Mouse (Mus musculus) urinary bladder, postnatal 4 days (tissue): Measurements from ENCODE around the gene Csn3.

Experiments
- DNase-seq, 2 experiments: peaks; one replicate each; pipeline ENCODE4 v3.0.0; 2021 to 2022; ENCODE audit warnings: low spot score in 2 of 2

Csn3 gene

GRCm38 (mm10) chr5:87925372-87925771 is at the start of gene Csn3:
TSS of gene Csn3 (plus strand) at chr5:87925579.
- DNase-seq = no peak

GRCm38 (mm10) chr5:87884729-87885128 is 40.6 kb upstream of the Csn3 start, which contains the start of gene Odam:
TSS of gene Odam (plus strand) at chr5:87885029.
- no peak for DNase-seq

DNA sequence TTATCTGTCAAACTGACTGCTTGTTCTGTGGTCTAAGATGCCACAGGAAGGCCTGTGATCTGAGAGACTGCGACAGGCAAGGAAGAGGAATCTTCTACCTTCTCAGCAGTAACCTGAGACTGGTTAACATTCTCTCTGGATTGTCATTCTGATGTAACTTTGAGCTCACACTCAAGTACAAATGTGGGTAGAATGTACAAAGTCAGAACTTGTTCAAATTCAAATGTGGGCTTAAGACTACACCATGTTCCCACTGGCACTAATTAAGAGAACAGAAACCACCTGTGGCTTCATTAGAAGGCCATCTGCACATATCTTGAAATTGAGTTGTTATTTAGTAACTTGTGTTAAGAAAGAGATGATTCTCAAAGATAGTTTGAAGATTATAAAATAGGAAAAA is 6.2 kb downstream of the Csn3 start:
- no peak for DNase-seq

GRCm38 (mm10) chr5:87940752-87941151 is 15.4 kb downstream of the Csn3 start:
- DNase-seq = no peak

GRCm38 (mm10) chr5:87942515-87942914 is 17.1 kb downstream of the Csn3 start:
- DNase-seq = no peak

- no peak for DNase-seq
These were observed 26.5 kb downstream of the Csn3 start for GRCm38 (mm10) chr5:87951836-87952235.

GRCm38 (mm10) chr5:87969201-87969600 is 43.8 kb downstream of the Csn3 start, which contains the start of the genes 2310003L06Rik and Gm28434:
TSS of gene 2310003L06Rik (plus strand) at chr5:87969459.
TSS of gene Gm28434 (plus strand) at chr5:87969517.
- DNase-seq = no peak

DNA sequence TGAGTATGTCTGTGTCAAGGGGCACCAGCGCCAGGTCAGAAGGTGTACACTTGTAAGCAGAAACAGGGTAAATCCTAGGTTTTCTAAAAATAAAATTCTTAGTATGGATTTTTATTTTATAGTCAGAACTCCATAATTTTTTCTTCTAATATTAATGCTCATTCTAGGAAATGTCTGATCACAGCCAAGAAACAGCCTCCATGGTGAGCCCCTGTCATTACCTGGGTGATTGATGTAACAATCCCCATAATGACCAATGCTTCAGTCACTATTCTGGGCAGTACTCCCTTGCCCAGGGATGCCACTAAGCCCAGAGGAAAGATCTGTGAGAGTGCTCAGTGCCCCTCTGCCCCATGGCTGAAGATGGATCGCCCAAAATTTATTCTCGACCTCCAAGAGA is 53.8 kb downstream of the Csn3 start, which contains the start of gene Cabs1:
Gene Cabs1 (plus strand): TSS at position 301 of the 400 bp plus-strand sequence.
- no peak for DNase-seq
